Mouse (Mus musculus) heart, postnatal 0 days (tissue): ENCODE results near the gene Psenen.

Source experiments
- CTCF ChIP-seq: IDR thresholded peaks from 2 replicates; pipeline ENCODE4 v1.5.1; 2016; ENCODE audit warnings: antibody characterized with exemption, control low read depth, low read depth
- EP300 ChIP-seq: IDR thresholded peaks from 2 replicates; pipeline ENCODE4 v1.6.1; 2016; ENCODE audit warnings: antibody characterized with exemption, low read depth

DNA sequence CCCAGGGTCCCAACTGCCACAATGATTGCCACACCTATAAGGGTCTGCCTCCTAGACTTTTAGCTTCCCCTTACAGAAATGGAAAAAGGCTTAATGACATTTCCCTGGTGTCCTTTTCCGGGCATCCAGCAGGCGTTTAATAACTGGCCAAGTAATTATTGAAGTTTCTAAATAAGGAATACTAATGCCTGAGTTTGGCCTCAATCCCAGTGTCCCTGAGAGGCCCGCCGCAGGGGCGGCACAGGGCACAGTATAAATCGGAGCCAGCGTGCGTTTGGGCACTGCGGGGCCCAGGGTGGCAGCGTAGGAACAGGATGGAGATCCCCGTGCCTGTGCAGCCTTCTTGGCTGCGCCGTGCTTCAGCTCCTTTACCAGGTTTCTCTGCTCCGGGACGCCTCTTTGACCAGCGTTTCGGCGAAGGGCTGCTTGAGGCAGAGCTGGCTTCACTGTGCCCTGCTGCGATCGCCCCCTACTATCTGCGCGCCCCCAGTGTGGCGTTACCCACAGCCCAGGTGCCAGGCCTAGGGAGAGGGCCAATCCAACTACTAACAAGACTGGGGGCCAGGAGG is 10.3 kb downstream of the Psenen start:
- TF ChIP-seq CTCF: no peak
- no peak for TF ChIP-seq EP300
